In the genomic region with DNA sequence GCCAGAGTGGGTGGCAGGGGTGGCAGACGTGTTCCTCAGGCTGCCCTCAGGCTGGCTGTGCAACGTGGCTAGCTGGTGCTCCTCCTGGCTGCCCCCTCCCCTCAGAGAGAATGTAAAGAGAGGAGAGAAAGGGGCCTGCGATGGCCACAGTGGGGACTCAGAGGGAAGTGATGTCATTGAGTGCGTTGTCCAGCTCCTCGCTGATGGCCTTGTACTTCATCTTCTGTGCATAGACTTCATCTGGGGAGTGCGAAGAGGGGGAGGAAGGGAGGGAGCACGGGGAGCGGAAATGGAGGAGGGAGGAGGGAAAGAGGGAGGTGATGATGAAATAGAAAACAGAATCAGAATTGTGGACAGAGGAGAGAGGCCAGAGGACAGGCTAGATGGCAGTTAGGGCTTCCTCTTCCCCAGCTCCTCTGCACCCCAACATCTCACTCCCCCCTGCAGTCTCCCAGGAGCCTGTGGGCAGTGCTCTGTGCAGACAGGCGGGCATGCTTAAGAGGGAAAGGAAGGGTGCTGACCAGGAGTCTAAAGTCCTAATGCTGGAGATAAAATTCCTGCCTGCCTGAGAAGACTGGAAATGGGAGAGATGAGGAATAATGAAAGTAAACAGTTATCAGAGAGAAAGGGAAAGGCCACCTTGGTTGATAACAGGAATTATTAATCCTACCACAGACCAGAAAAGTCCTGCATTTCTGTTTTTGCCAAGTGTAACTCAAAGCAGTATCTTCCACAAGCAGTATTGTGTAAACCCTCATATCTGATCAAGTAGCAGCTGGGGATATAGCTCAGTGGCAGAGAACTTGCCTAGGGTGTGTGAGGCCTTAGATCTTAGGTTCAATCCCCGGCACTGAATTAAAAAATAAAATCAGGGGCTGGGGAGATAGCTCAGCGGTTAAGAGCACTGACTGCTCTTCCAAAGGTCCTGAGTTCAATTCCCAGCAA, we compare ENCODE assay signal across 32 mouse cellular contexts. TPM values are rescaled to one million over a fixed set of nuclear protein-coding genes. Genes with fewer than 3 reads are reported as not detected.
DNase-seq lines count a peak whose midpoint lies in the region; ATAC-seq and TF ChIP-seq lines count a peak whose summit lies in the region.
"Had no signal": no experiment of that assay in that cellular context is flagged by ENCODE, and none has a peak within 500 bp of the region (broad histone marks: within the 10 kb centered on the region; RNA-seq: fewer than 3 reads in every experiment).

No protein-coding gene starts in this region.

- H3K4me1 ChIP-seq in forebrain, postnatal 0 days (ENCODE audit: insufficient read depth) = no peaks in the 10 kb centered on the region

- no peaks in the 10 kb centered on the region for H3K9me3 ChIP-seq in forebrain, postnatal 0 days (ENCODE audit: low read length)
- H3K9me3 ChIP-seq: hindbrain, embryonic 12.5 days; limb, embryonic 12.5 days; neural tube, embryonic 12.5 days; stomach, embryonic 15.5 days had no signal

- H3K9ac ChIP-seq in forebrain, postnatal 0 days = no peak overlapping the region
- H3K9ac ChIP-seq: hindbrain, embryonic 12.5 days; limb, embryonic 12.5 days; liver, postnatal 0 days; neural tube, embryonic 12.5 days; stomach, embryonic 15.5 days had no signal

- no peaks in the 10 kb centered on the region for H3K36me3 ChIP-seq in forebrain, postnatal 0 days (ENCODE audit: insufficient read depth)
- H3K36me3 ChIP-seq: hindbrain, embryonic 12.5 days; neural tube, embryonic 12.5 days; stomach, embryonic 15.5 days had no signal

- no peak overlapping the region for H3K4me2 ChIP-seq in forebrain, postnatal 0 days (ENCODE audit: low read depth)
- H3K4me2 ChIP-seq: hindbrain, embryonic 12.5 days; limb, embryonic 12.5 days; liver, embryonic 11.5 days; neural tube, embryonic 12.5 days; stomach, embryonic 15.5 days had no signal

- 74% methylated on average over 11 of the region's 11 CpGs for WGBS in forebrain, postnatal 0 days

- no peaks in the 10 kb centered on the region for H3K27me3 ChIP-seq in forebrain, postnatal 0 days (ENCODE audit: insufficient read depth, low read length)
- H3K27me3 ChIP-seq: stomach, embryonic 15.5 days had no signal

- TF ChIP-seq CTCF in forebrain, postnatal 0 days (IDR thresholded peaks at IDR 0.05; ENCODE audit: low read depth) = no peak

- DNase-seq in adrenal gland, adult (ENCODE audit: inconsistent age in 2 of 2, low spot score in 1 of 2) = peak; percentile 50 to 72
- no peak for DNase-seq in adrenal gland, postnatal 10 days
- peak; percentile 20 for DNase-seq in urinary bladder, adult 2 months (ENCODE audit: low spot score)
- no peak for DNase-seq in urinary bladder, postnatal 36 days (ENCODE audit: low spot score in 2 of 2)
- no peak for DNase-seq in forebrain, postnatal 0 days
- no peak for DNase-seq in cerebellum, adult 9-11 months
- DNase-seq: cerebellum, adult 18-20 months; cerebellum, postnatal 36 days; gastrocnemius, postnatal 14 days; heart, postnatal 10 days; kidney, adult 8-10 months; kidney, postnatal 10 days; liver, postnatal 0 days; midbrain, embryonic 14.5 days; right cerebral cortex, adult 18-20 months; right cerebral cortex, postnatal 4 days; thymus, adult 18-20 months; thymus, postnatal 4 days had no signal

- ATAC-seq in megakaryocyte progenitor cell, adult 5-6 weeks (replicated peaks; ENCODE audit: poor library complexity) = peak; percentile 51
- no peak for ATAC-seq in forebrain, postnatal 0 days
- ATAC-seq in frontal cortex, adult (ENCODE audit: low TSS enrichment) = no peak
- ATAC-seq: forebrain, embryonic 14.5 days; liver, postnatal 0 days; lung, postnatal 0 days had no signal

- no peak overlapping the region for H3K27ac ChIP-seq in forebrain, postnatal 0 days (ENCODE audit: low read depth, low read length)
- H3K27ac ChIP-seq: heart, adult 2 months; hindbrain, embryonic 12.5 days; limb, embryonic 12.5 days; macrophage; neural tube, embryonic 12.5 days; stomach, embryonic 15.5 days had no signal

- no peak overlapping the region for H3K4me3 ChIP-seq in forebrain, postnatal 0 days (ENCODE audit: low read depth, low read length)
- H3K4me3 ChIP-seq: heart, adult 2 months; hindbrain, embryonic 12.5 days; limb, embryonic 12.5 days; neural tube, embryonic 12.5 days; stomach, embryonic 15.5 days had no signal

RNA-seq across cellular contexts. Expression of gene Tpm2, which starts 7.5 kb away (rescaled TPM):
- 100 to 1,000 TPM; 203 to 822 TPM for total RNA-seq in adrenal gland, postnatal 10 days (2021)
- 3,808 and 5,340 TPM in 2 replicates for polyA plus RNA-seq in urinary bladder, adult 2 months (2012; rRNA removed)
- total RNA-seq in megakaryocyte progenitor cell, adult 5-6 weeks (2015) = 0.56 and 3.0 TPM in 2 replicates
- total RNA-seq in megakaryocyte progenitor cell, adult 5-6 weeks (2017) = 3.8 and 5.8 TPM in 2 replicates
- total RNA-seq in forebrain, postnatal 0 days (2014; rRNA removed) = 4.1 and 11.7 TPM in 2 replicates
- polyA plus RNA-seq in forebrain, postnatal 0 days (2015; fragmentation: Nextera tagmentation; extraction: Ambion mirVana) = 5.1 and 8.1 TPM in 2 replicates

RNA-seq across cellular contexts. Expression of gene Car9, which starts 9.3 kb away (rescaled TPM):
- total RNA-seq in adrenal gland, postnatal 10 days (2021) = under 1 TPM; 0.76 to 0.90 TPM
- 1.3 and 1.9 TPM in 2 replicates for polyA plus RNA-seq in urinary bladder, adult 2 months (2012; rRNA removed)
- 10.4 and 15.0 TPM in 2 replicates for total RNA-seq in megakaryocyte progenitor cell, adult 5-6 weeks (2015)
- total RNA-seq in megakaryocyte progenitor cell, adult 5-6 weeks (2017) = 4.0 and 10.5 TPM in 2 replicates
- total RNA-seq in forebrain, postnatal 0 days (2014; rRNA removed) = 0.14 and 0.31 TPM in 2 replicates
- 0.65 and 0.70 TPM in 2 replicates for polyA plus RNA-seq in forebrain, postnatal 0 days (2015; fragmentation: Nextera tagmentation; extraction: Ambion mirVana)
- total RNA-seq: layer of hippocampus, adult 18-20 months had no signal
- polyA plus RNA-seq: forebrain, embryonic 14.5 days; midbrain, embryonic 14.5 days had no signal

RNA-seq across cellular contexts. Expression of gene Arhgef39, which starts 16.5 kb away (rescaled TPM):
- total RNA-seq in adrenal gland, postnatal 10 days (2021) = 10 to 100 TPM in 1 of 2 experiments, 1 to 10 TPM in 1; 6.2 to 10.9 TPM
- polyA plus RNA-seq in urinary bladder, adult 2 months (2012; rRNA removed) = 14.7 and 26.0 TPM in 2 replicates
- 44.2 and 55.1 TPM in 2 replicates for total RNA-seq in megakaryocyte progenitor cell, adult 5-6 weeks (2015)
- total RNA-seq in megakaryocyte progenitor cell, adult 5-6 weeks (2017) = 47.5 and 65.0 TPM in 2 replicates
- 2.9 and 4.5 TPM in 2 replicates for total RNA-seq in forebrain, postnatal 0 days (2014; rRNA removed)
- polyA plus RNA-seq in forebrain, postnatal 0 days (2015; fragmentation: Nextera tagmentation; extraction: Ambion mirVana) = 3.6 and 3.9 TPM in 2 replicates
- total RNA-seq: layer of hippocampus, adult 18-20 months had no signal

RNA-seq across cellular contexts. Expression of gene Ccdc107, which starts 23.3 kb away (rescaled TPM):
- 10 to 100 TPM; 41.1 to 45.5 TPM for total RNA-seq in adrenal gland, postnatal 10 days (2021)
- 272 and 290 TPM in 2 replicates for polyA plus RNA-seq in urinary bladder, adult 2 months (2012; rRNA removed)
- 34.5 and 43.0 TPM in 2 replicates for total RNA-seq in megakaryocyte progenitor cell, adult 5-6 weeks (2015)
- 49.6 and 53.9 TPM in 2 replicates for total RNA-seq in megakaryocyte progenitor cell, adult 5-6 weeks (2017)
- 57.3 and 86.2 TPM in 2 replicates for total RNA-seq in forebrain, postnatal 0 days (2014; rRNA removed)
- polyA plus RNA-seq in forebrain, postnatal 0 days (2015; fragmentation: Nextera tagmentation; extraction: Ambion mirVana) = 92.2 and 103 TPM in 2 replicates

RNA-seq across cellular contexts. Expression of gene Sit1, which starts 32.5 kb away (rescaled TPM):
- total RNA-seq in adrenal gland, postnatal 10 days (2021) = under 1 TPM; 0.51 to 0.64 TPM
- polyA plus RNA-seq in urinary bladder, adult 2 months (2012; rRNA removed) = 0.22 and 0.41 TPM in 2 replicates
- not detected in 2 replicates for total RNA-seq in megakaryocyte progenitor cell, adult 5-6 weeks (2015)
- total RNA-seq in megakaryocyte progenitor cell, adult 5-6 weeks (2017) = not detected in 2 replicates
- total RNA-seq in forebrain, postnatal 0 days (2014; rRNA removed) = not detected in 2 replicates
- polyA plus RNA-seq in forebrain, postnatal 0 days (2015; fragmentation: Nextera tagmentation; extraction: Ambion mirVana) = not detected in 2 replicates
- total RNA-seq: gastrocnemius, postnatal 14 days; layer of hippocampus, adult 18-20 months; layer of hippocampus, postnatal 25 days had no signal
- polyA plus RNA-seq: embryonic facial prominence, embryonic 14.5 days; forebrain, embryonic 14.5 days; heart, adult 2 months; hindbrain, embryonic 12.5 days; limb, embryonic 12.5 days; liver, embryonic 11.5 days; lung, postnatal 0 days; macrophage; midbrain, embryonic 14.5 days; neural tube, embryonic 12.5 days; stomach, embryonic 15.5 days had no signal

Comparison
In these comparisons a context has a peak if more than half of its experiments do, and no peak if none do; other contexts are left out.
1. DNase-seq: peak in adrenal gland, adult (2 of 2) and urinary bladder, adult 2 months (single experiment); none in adrenal gland, postnatal 10 days (single experiment), urinary bladder, postnatal 36 days (0 of 2), forebrain, postnatal 0 days (single experiment) and cerebellum, adult 9-11 months (single experiment).
2. RNA of gene Tpm2, which starts 7.5 kb away (total RNA-seq): 203 to 822 TPM in adrenal gland, postnatal 10 days; 4.1 to 11.7 TPM in forebrain, postnatal 0 days and 0.56 to 5.8 TPM in megakaryocyte progenitor cell, adult 5-6 weeks; every median in the first group is over 10 times any median in the second.